Mouse (Mus musculus) heart, embryonic 12.5 days (tissue): Measurements from ENCODE around the gene Susd4. TPM values are rescaled to one million over a fixed set of nuclear protein-coding genes. Genes with fewer than 3 reads are reported as not detected.

Source experiments
- ATAC-seq: fragments of 200-750 bp; cut with Nextera tagmentation; 2 replicates; pipeline ENCODE4 v1.8.0; 2017; ENCODE audit warnings: moderate TSS enrichment, moderate library complexity; ENCODE audit not compliant: insufficient number of reproducible peaks, low FRiP score
- H3K27ac ChIP-seq: fragments of 300-500 bp; sonication (generic); 2 replicates; pipeline ENCODE4 v1.5.1; 2016; ENCODE audit warnings: mild to moderate bottlenecking, moderate library complexity; ENCODE audit not compliant: poor library complexity, severe bottlenecking
- H3K27me3 ChIP-seq: fragments of 300-500 bp; sonication (generic); replicated peaks from 2 replicates; pipeline ENCODE4 v1.6.1; 2016; ENCODE audit warnings: mild to moderate bottlenecking, moderate library complexity
- H3K36me3 ChIP-seq: fragments of 300-500 bp; sonication (generic); 2 replicates; pipeline ENCODE4 v1.6.1; 2016; ENCODE audit warnings: mild to moderate bottlenecking, moderate library complexity
- H3K4me1 ChIP-seq: fragments of 300-500 bp; sonication (generic); replicated peaks from 2 replicates; pipeline ENCODE4 v1.6.1; 2016; ENCODE audit warnings: mild to moderate bottlenecking
- H3K4me2 ChIP-seq: fragments of 300-500 bp; sonication (generic); 2 replicates; pipeline ENCODE4 v1.6.1; 2016; ENCODE audit warnings: mild to moderate bottlenecking, moderate library complexity
- H3K4me3 ChIP-seq: fragments of 300-500 bp; sonication (generic); 2 replicates; pipeline ENCODE4 v1.5.1; 2016; ENCODE audit warnings: mild to moderate bottlenecking
- H3K9ac ChIP-seq: fragments of 300-500 bp; sonication (generic); 2 replicates; pipeline ENCODE4 v1.6.1; 2016; ENCODE audit warnings: mild to moderate bottlenecking, moderate library complexity
- H3K9me3 ChIP-seq: fragments of 300-500 bp; sonication (generic); replicated peaks from 2 replicates; pipeline ENCODE4 v1.6.1; 2016; ENCODE audit warnings: mild to moderate bottlenecking, moderate library complexity
- WGBS: fragments of 180-500 bp; shearing (Covaris S2); methylation state at CpG from one replicate; pipeline ENCODE4 v1.1.7; 2016; 5-methylcytosine and 5-hydroxymethylcytosine counted together
- polyA plus RNA-seq: library from polyadenylated mRNA; unstranded; fragments of >200 nt; fragmentation: Nextera tagmentation; extraction: Ambion mirVana; gene quantifications from 2 replicates; pipeline ENCODE4 v1.2.1, GENCODE M21; 2016

Gene Susd4
- polyA plus RNA-seq, 1 experiment from 2014 or later = 4.7 TPM

- no peak overlapping the region for H3K4me3 ChIP-seq
- no peak overlapping the region for H3K27ac ChIP-seq
- 68% methylated on average over 5 of the region's 5 CpGs for WGBS
- 0 out of 2 replicates have a peak, but pooled peaks cover 3% of the 10 kb centered on the region for H3K27me3 ChIP-seq
- H3K9ac ChIP-seq = no peak overlapping the region
- H3K4me2 ChIP-seq = no peak overlapping the region
- no peak for ATAC-seq
- H3K9me3 ChIP-seq = no peaks in the 10 kb centered on the region
- H3K36me3 ChIP-seq = no peaks in the 10 kb centered on the region
- no peaks in the 10 kb centered on the region for H3K4me1 ChIP-seq
These were observed 8.8 kb upstream of the Susd4 start for GRCm38 (mm10) chr1:182754865-182755264.

- 95% methylated on average over 1 of the region's 1 CpGs for WGBS
- H3K9ac ChIP-seq = no peak overlapping the region
- peaks cover 5% of the 10 kb centered on the region; the same call in 1 of the 2 replicates for H3K4me1 ChIP-seq
- ATAC-seq = no peak
- 0 out of 2 replicates have a peak, but pooled peaks cover 2% of the 10 kb centered on the region for H3K9me3 ChIP-seq
- no peak overlapping the region for H3K4me2 ChIP-seq
- H3K27me3 ChIP-seq = peaks cover 16% of the 10 kb centered on the region
- H3K4me3 ChIP-seq = no peak overlapping the region
- no peak overlapping the region for H3K27ac ChIP-seq
- H3K36me3 ChIP-seq = no peaks in the 10 kb centered on the region
These were observed 4.9 kb upstream of the Susd4 start for GRCm38 (mm10) chr1:182758783-182759182.

- Histone ChIP-seq H3K4me1 (peaks cover 16% of the 10 kb centered on the region), H3K27me3 (peaks cover 27% of the 10 kb centered on the region), H3K4me3 (peak overlapping the region; percentile 88), H3K9ac (peak overlapping the region; percentile 74), H3K27ac (no peak overlapping the region), H3K4me2 (peak overlapping the region; percentile 97), H3K9me3 (0 out of 2 replicates have a peak, but pooled peaks cover 2% of the 10 kb centered on the region), H3K36me3 (no peaks in the 10 kb centered on the region)
- ATAC-seq = 0 out of 2 replicates have a peak, but pooled peaks have one; percentile 2
- WGBS = 10% methylated on average over 17 of the region's 17 CpGs
These were observed 407 bp upstream of the Susd4 start for GRCm38 (mm10) chr1:182763191-182763715.

- no peaks in the 10 kb centered on the region for H3K36me3 ChIP-seq
- peak; percentile 56 for ATAC-seq
- H3K4me3 ChIP-seq = peak overlapping the region; percentile 88
- 0 out of 2 replicates have a peak, but pooled peaks cover 6% of the 10 kb centered on the region for H3K9me3 ChIP-seq
- H3K4me1 ChIP-seq = peaks cover 16% of the 10 kb centered on the region
- 4% methylated on average over 27 of the region's 27 CpGs for WGBS
- peaks cover 27% of the 10 kb centered on the region for H3K27me3 ChIP-seq
- peak overlapping the region; percentile 97 for H3K4me2 ChIP-seq
- no peak overlapping the region for H3K27ac ChIP-seq
- peak overlapping the region; percentile 74 for H3K9ac ChIP-seq
These were observed 1.1 kb downstream of the Susd4 start for GRCm38 (mm10) chr1:182764541-182765281.

GRCm38 (mm10) chr1:182775576-182775975 lies 11.9 kb downstream of the Susd4 start:
- Histone ChIP-seq H3K4me1 (peaks cover 20% of the 10 kb centered on the region), H3K9me3 (no peaks in the 10 kb centered on the region), H3K27ac (no peak overlapping the region), H3K4me3 (no peak overlapping the region), H3K4me2 (no peak overlapping the region), H3K9ac (no peak overlapping the region), H3K36me3 (no peaks in the 10 kb centered on the region), H3K27me3 (no peaks in the 10 kb centered on the region)
- no peak for ATAC-seq
- 79% methylated on average over 7 of the region's 7 CpGs for WGBS

- H3K36me3 ChIP-seq = no peaks in the 10 kb centered on the region
- no peak overlapping the region for H3K4me3 ChIP-seq
- no peaks in the 10 kb centered on the region for H3K9me3 ChIP-seq
- H3K27ac ChIP-seq = no peak overlapping the region
- no peaks in the 10 kb centered on the region for H3K27me3 ChIP-seq
- no peak overlapping the region for H3K4me2 ChIP-seq
- ATAC-seq = peak; percentile 25; the same call in 1 of the 2 replicates
- H3K9ac ChIP-seq = no peak overlapping the region
- H3K4me1 ChIP-seq = peaks cover 20% of the 10 kb centered on the region
- WGBS = 64% methylated on average over 10 of the region's 10 CpGs
These were observed 13.2 kb downstream of the Susd4 start for GRCm38 (mm10) chr1:182776749-182777410.

- Histone ChIP-seq H3K9ac (no peak overlapping the region), H3K36me3 (no peaks in the 10 kb centered on the region), H3K9me3 (no peaks in the 10 kb centered on the region), H3K4me1 (peaks cover 20% of the 10 kb centered on the region), H3K4me3 (no peak overlapping the region), H3K27ac (no peak overlapping the region), H3K4me2 (no peak overlapping the region), H3K27me3 (no peaks in the 10 kb centered on the region)
- 57% methylated on average over 13 of the region's 13 CpGs for WGBS
- no peak for ATAC-seq
These were observed 14.6 kb downstream of the Susd4 start for GRCm38 (mm10) chr1:182778225-182778624.

GRCm38 (mm10) chr1:182779024-182779520 lies 15.4 kb downstream of the Susd4 start:
- Histone ChIP-seq H3K36me3 (no peaks in the 10 kb centered on the region), H3K4me1 (peaks cover 20% of the 10 kb centered on the region), H3K4me2 (no peak overlapping the region), H3K9me3 (no peaks in the 10 kb centered on the region), H3K27me3 (no peaks in the 10 kb centered on the region), H3K4me3 (no peak overlapping the region), H3K27ac (no peak overlapping the region; the same call in 1 of the 2 replicates), H3K9ac (no peak overlapping the region)
- ATAC-seq = no peak
- 74% methylated on average over 6 of the region's 6 CpGs for WGBS

GRCm38 (mm10) chr1:182783774-182784173 lies 20.1 kb downstream of the Susd4 start:
- Histone ChIP-seq H3K27me3 (no peaks in the 10 kb centered on the region), H3K36me3 (no peaks in the 10 kb centered on the region), H3K9ac (no peak overlapping the region), H3K4me1 (peaks cover 20% of the 10 kb centered on the region), H3K27ac (no peak overlapping the region), H3K4me2 (no peak overlapping the region), H3K9me3 (no peaks in the 10 kb centered on the region), H3K4me3 (no peak overlapping the region)
- no peak for ATAC-seq
- WGBS = 78% methylated on average over 7 of the region's 7 CpGs

- H3K9ac ChIP-seq = no peak overlapping the region
- H3K4me1 ChIP-seq = peaks cover 21% of the 10 kb centered on the region
- H3K4me2 ChIP-seq = no peak overlapping the region
- H3K36me3 ChIP-seq = no peaks in the 10 kb centered on the region
- WGBS = 88% methylated on average over 3 of the region's 3 CpGs
- H3K4me3 ChIP-seq = no peak overlapping the region
- H3K27ac ChIP-seq = no peak overlapping the region
- ATAC-seq = no peak
- H3K27me3 ChIP-seq = no peaks in the 10 kb centered on the region
- H3K9me3 ChIP-seq = no peaks in the 10 kb centered on the region
These were observed 21.1 kb downstream of the Susd4 start for GRCm38 (mm10) chr1:182784784-182785183.

- Histone ChIP-seq H3K9me3 (no peaks in the 10 kb centered on the region), H3K27ac (no peak overlapping the region), H3K9ac (no peak overlapping the region), H3K4me2 (no peak overlapping the region), H3K27me3 (no peaks in the 10 kb centered on the region), H3K4me1 (peaks cover 22% of the 10 kb centered on the region), H3K36me3 (no peaks in the 10 kb centered on the region), H3K4me3 (no peak overlapping the region)
- no peak for ATAC-seq
- 88% methylated on average over 5 of the region's 5 CpGs for WGBS
These were observed 21.8 kb downstream of the Susd4 start for GRCm38 (mm10) chr1:182785504-182785903.
